Mouse (Mus musculus) embryonic facial prominence, embryonic 11.5 days (tissue): ENCODE results near the gene B3gnt8. TPM values are rescaled to one million over a fixed set of nuclear protein-coding genes. Genes with fewer than 3 reads are reported as not detected.
A peak's percentile ranks its signal among the peaks of the same experiment; 100 is the strongest.

ENCODE experiments used
- ATAC-seq: fragments of 200-750 bp; cut with Nextera tagmentation; replicated peaks from 2 replicates; pipeline ENCODE4 v1.8.0; 2017; ENCODE audit warnings: low read depth; ENCODE audit not compliant: insufficient number of reproducible peaks, low FRiP score, low TSS enrichment
- DNase-seq: peaks from one replicate; pipeline ENCODE4 v3.0.0-alpha.2; 2015; ENCODE audit warnings: low spot score
- H3K27ac ChIP-seq: fragments of 300-500 bp; sonication (generic); replicated peaks from 2 replicates; pipeline ENCODE4 v1.5.1; 2014; ENCODE audit warnings: mild to moderate bottlenecking, low read depth, low read length, control low read depth
- H3K27me3 ChIP-seq: fragments of 300-500 bp; sonication (generic); 2 replicates; pipeline ENCODE4 v1.6.1; 2014; ENCODE audit warnings: mild to moderate bottlenecking, low read length, moderate library complexity, mixed read lengths; ENCODE audit not compliant: control insufficient read depth, insufficient read depth
- H3K36me3 ChIP-seq: fragments of 300-500 bp; sonication (generic); replicated peaks from 2 replicates; pipeline ENCODE4 v1.6.1; 2014; ENCODE audit warnings: low read depth, mild to moderate bottlenecking, low read length, moderate library complexity, mixed read lengths; ENCODE audit not compliant: control insufficient read depth, insufficient read depth
- H3K4me1 ChIP-seq: fragments of 300-500 bp; sonication (generic); 2 replicates; pipeline ENCODE4 v1.6.1; 2014; ENCODE audit warnings: low read length, mixed read lengths; ENCODE audit not compliant: control insufficient read depth, insufficient read depth
- H3K4me2 ChIP-seq: fragments of 300-500 bp; sonication (generic); 2 replicates; pipeline ENCODE4 v1.6.1; 2014; ENCODE audit warnings: low read depth, mild to moderate bottlenecking, control low read depth, low read length, moderate library complexity
- H3K4me3 ChIP-seq: fragments of 300-500 bp; sonication (generic); 2 replicates; pipeline ENCODE4 v1.5.1; 2014; ENCODE audit warnings: low read depth, low read length, control low read depth
- H3K9ac ChIP-seq: fragments of 300-500 bp; sonication (generic); replicated peaks from 2 replicates; pipeline ENCODE4 v1.6.1; 2014; ENCODE audit warnings: mild to moderate bottlenecking, control low read depth, low read length
- H3K9me3 ChIP-seq: fragments of 300-500 bp; sonication (generic); replicated peaks from 2 replicates; pipeline ENCODE4 v1.6.1; 2016; ENCODE audit warnings: mild to moderate bottlenecking, low read length, inconsistent platforms, mixed read lengths; ENCODE audit not compliant: control insufficient read depth
- WGBS: fragments of 180-500 bp; shearing (Covaris S2); extraction: QIAGEN DNeasy Blood & Tissue Kit; methylation state at CpG from one replicate; pipeline ENCODE4 v1.1.7; 2014; 5-methylcytosine and 5-hydroxymethylcytosine counted together
- polyA plus RNA-seq: library from polyadenylated mRNA; unstranded; fragments of >200 nt; fragmentation: Nextera tagmentation; extraction: Ambion mirVana; gene quantifications from 2 replicates; pipeline ENCODE4 v1.2.1, GENCODE M21; 2014

The B3gnt8 gene
- polyA plus RNA-seq, 1 experiment from 2014 or later: 0.66 TPM

DNA sequence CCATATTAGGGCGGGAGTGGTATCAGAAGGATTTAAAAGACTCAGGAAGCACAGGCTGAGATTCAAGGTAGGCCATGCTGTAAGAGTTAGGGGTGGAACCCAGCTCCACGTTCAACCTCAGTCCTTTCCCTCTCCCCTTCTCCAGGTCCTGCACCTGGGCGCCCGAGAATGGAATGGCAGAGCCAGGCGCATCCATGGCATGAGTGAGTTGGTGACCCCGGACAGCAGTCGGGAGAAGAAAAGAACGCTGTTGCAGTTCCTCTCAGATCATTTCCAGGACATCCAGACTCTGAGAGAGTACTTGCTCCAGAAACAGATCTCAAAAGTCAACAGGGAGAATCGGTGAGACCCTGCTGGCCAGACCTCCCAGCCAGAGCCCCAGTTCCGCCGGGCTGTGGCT, 5.7 kb upstream of the B3gnt8 start:
- Histone ChIP-seq H3K4me1 (no peaks in the 10 kb centered on the region), H3K27me3 (no peaks in the 10 kb centered on the region), H3K9ac (no peak overlapping the region), H3K36me3 (no peaks in the 10 kb centered on the region; the same call in 1 of the 2 replicates), H3K4me2 (no peak overlapping the region), H3K4me3 (no peak overlapping the region), H3K27ac (no peak overlapping the region), H3K9me3 (no peaks in the 10 kb centered on the region)
- DNase-seq: no peak
- no peak for ATAC-seq
- WGBS: 93% methylated on average over 11 of the region's 11 CpGs

GRCm38 (mm10) chr7:25623857-25624370, 2.5 kb upstream of the B3gnt8 start:
- no peak for ATAC-seq

GRCm38 (mm10) chr7:25624851-25625250, 1.6 kb upstream of the B3gnt8 start:
- H3K4me2 ChIP-seq: no peak overlapping the region
- H3K4me1 ChIP-seq: no peaks in the 10 kb centered on the region
- H3K36me3 ChIP-seq: no peaks in the 10 kb centered on the region; the same call in 1 of the 2 replicates
- no peaks in the 10 kb centered on the region for H3K9me3 ChIP-seq
- H3K27me3 ChIP-seq: no peaks in the 10 kb centered on the region; the same call in 1 of the 2 replicates
- ATAC-seq: no peak
- H3K4me3 ChIP-seq: no peak overlapping the region
- no peak for DNase-seq
- H3K9ac ChIP-seq: no peak overlapping the region
- WGBS: 82% methylated on average over 5 of the region's 5 CpGs
- no peak overlapping the region for H3K27ac ChIP-seq

More at GRCm38 (mm10) chr7:25623857-25624370, 2.5 kb upstream of the B3gnt8 start:
- Histone ChIP-seq H3K36me3 (no peaks in the 10 kb centered on the region; the same call in 1 of the 2 replicates), H3K4me2 (no peak overlapping the region), H3K9me3 (no peaks in the 10 kb centered on the region), H3K4me1 (no peaks in the 10 kb centered on the region), H3K27me3 (no peaks in the 10 kb centered on the region; the same call in 1 of the 2 replicates), H3K4me3 (no peak overlapping the region), H3K9ac (no peak overlapping the region), H3K27ac (no peak overlapping the region)
- DNase-seq: no peak
- WGBS: 90% methylated on average over 11 of the region's 11 CpGs

DNA sequence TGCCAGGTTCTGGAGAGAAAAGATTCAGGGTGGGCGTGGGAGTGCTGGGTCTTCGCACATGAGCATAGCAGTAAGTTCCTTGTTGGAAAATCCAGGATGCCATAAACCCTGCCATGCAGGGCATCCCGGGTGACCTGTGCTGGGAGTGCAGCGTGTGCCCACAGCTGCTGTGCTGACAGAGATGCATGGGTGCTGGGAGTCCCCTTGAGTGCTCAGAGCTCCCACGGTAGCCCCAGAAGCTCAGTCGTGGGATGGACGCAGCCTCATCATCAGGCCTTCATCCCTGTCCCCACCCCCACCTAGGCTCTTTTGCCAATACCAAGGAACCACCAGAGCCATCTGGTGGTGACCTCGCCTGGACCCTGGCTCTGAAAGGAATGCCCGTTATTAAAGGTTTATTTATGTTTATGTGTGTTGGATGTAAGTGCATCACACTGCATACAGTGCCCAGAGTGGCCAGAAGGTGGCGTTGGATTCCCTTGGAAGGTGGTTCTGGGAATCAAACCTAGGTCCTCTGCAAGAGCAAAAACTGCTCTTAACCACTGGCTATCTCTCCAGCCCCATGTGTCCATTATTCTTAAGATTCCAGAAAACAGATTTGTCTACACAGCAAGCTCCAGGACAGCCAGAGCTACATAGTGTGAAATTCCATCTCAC, 732 bp upstream of the B3gnt8 start:
- H3K4me3 ChIP-seq: no peak overlapping the region
- no peaks in the 10 kb centered on the region; the same call in 1 of the 2 replicates for H3K36me3 ChIP-seq
- H3K9me3 ChIP-seq: no peaks in the 10 kb centered on the region
- 80% methylated on average over 10 of the region's 10 CpGs for WGBS
- H3K9ac ChIP-seq: no peak overlapping the region
- no peak overlapping the region for H3K27ac ChIP-seq
- no peak overlapping the region for H3K4me2 ChIP-seq
- H3K27me3 ChIP-seq: no peaks in the 10 kb centered on the region; the same call in 1 of the 2 replicates
- peak; percentile 35 for DNase-seq
- ATAC-seq: no peak
- no peaks in the 10 kb centered on the region for H3K4me1 ChIP-seq

DNA sequence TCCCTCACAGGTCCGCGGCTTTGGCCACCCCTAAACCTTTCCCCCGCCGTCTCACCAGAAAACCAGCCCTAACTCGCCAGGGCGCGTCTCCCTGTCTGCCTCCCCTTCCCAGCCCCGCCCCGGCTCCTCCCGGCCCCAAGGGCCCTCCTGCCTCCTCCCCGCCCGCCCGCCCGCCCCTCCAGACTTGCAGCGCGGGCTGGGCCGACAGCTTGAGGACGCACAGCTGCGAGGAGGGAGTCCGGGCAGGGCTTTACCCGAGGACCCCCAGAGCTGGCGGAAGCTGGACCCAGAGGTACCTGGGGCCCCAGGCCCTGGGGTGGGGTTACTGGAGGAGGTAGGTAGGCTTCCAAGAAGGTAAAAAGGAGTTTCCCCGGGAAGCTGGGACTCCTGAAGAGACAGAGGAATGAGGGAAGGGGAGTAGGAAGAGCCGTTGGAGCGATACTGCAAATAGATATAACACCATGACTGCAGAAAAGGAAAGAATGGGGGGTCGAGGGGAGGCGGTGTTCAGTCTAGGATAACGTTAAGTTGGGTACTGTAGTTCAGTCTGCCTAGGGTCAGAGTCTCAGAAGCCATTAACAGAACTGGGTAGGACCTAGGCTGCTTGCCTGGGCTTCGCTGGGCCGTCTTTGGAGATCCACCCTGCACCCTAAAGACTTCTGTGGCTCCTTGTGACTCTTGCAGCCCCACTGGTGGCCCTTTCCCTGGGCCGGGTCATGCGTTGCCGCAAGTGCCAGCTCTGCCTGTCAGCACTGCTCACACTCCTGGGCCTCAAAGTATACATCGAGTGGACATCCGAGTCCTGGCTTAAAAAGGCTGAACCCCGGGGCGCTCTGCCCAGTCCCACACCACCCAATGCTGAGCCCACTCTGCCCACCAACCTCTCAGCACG, 1.2 kb downstream of the B3gnt8 start:
- 18% methylated on average over 37 of the region's 38 CpGs for WGBS
- Histone ChIP-seq H3K36me3 (no peaks in the 10 kb centered on the region), H3K4me1 (no peaks in the 10 kb centered on the region), H3K4me2 (peak overlapping the region; percentile 68), H3K27me3 (no peaks in the 10 kb centered on the region; the same call in 1 of the 2 replicates), H3K9ac (peak overlapping the region; percentile 43), H3K4me3 (peak overlapping the region; percentile 20), H3K27ac (no peak overlapping the region), H3K9me3 (no peaks in the 10 kb centered on the region)
- ATAC-seq (no peak), DNase-seq (peak; percentile 61)

GRCm38 (mm10) chr7:25628323-25628620, 1.8 kb downstream of the B3gnt8 start:
- 53% methylated on average over 8 of the region's 8 CpGs for WGBS
- Histone ChIP-seq H3K27me3 (no peaks in the 10 kb centered on the region; the same call in 1 of the 2 replicates), H3K4me2 (peak overlapping the region; percentile 68), H3K9ac (no peak overlapping the region; the same call in 1 of the 2 replicates), H3K9me3 (no peaks in the 10 kb centered on the region), H3K27ac (no peak overlapping the region), H3K4me1 (no peaks in the 10 kb centered on the region), H3K36me3 (no peaks in the 10 kb centered on the region), H3K4me3 (no peak overlapping the region)
- DNase-seq (no peak), ATAC-seq (no peak)

- no peak overlapping the region for H3K4me3 ChIP-seq
- no peaks in the 10 kb centered on the region for H3K4me1 ChIP-seq
- no peak overlapping the region for H3K9ac ChIP-seq
- no peak overlapping the region for H3K4me2 ChIP-seq
- H3K27ac ChIP-seq: no peak overlapping the region
- no peak for ATAC-seq
- no peaks in the 10 kb centered on the region; the same call in 1 of the 2 replicates for H3K27me3 ChIP-seq
- 89% methylated on average over 5 of the region's 5 CpGs for WGBS
- DNase-seq: no peak
- no peaks in the 10 kb centered on the region for H3K36me3 ChIP-seq
- H3K9me3 ChIP-seq: no peaks in the 10 kb centered on the region
Observed at GRCm38 (mm10) chr7:25632679-25633078, 6.2 kb downstream of the B3gnt8 start.

DNA sequence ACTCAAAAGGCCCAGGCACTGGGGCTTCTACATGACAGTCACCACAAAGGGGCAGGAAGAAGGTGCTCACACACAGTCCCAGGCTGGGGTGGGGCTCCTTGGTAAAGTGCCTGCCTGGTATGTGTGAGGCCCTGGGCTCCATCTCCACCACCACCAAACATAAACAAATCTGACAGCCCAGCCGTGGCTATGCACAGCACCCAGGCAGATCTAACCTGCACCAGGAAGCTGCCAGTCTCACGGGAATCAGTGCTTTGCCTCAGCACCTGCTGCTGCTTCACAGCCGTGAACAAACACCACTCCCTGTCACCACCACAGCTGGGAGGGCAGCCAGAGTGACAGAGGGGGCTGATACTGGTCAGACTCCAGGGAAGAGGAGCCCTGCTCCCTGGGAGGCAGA, 9.9 kb downstream of the B3gnt8 start:
- H3K4me2 ChIP-seq: no peak overlapping the region
- ATAC-seq: no peak
- DNase-seq: no peak
- no peak overlapping the region for H3K4me3 ChIP-seq
- H3K4me1 ChIP-seq: no peaks in the 10 kb centered on the region
- H3K36me3 ChIP-seq: no peaks in the 10 kb centered on the region
- no peak overlapping the region for H3K27ac ChIP-seq
- no peaks in the 10 kb centered on the region for H3K27me3 ChIP-seq
- no peak overlapping the region for H3K9ac ChIP-seq
- H3K9me3 ChIP-seq: no peaks in the 10 kb centered on the region
- WGBS: 73% methylated on average over 3 of the region's 3 CpGs
